Mouse (Mus musculus) liver, embryonic 14.5 days (tissue): Measurements from ENCODE around the gene Frmd4a.

Source experiments
- CTCF ChIP-seq: IDR thresholded peaks from 2 replicates; pipeline ENCODE4 v1.5.1; 2016; ENCODE audit warnings: antibody characterized with exemption, low read depth, control low read depth
- EP300 ChIP-seq: IDR thresholded peaks from 2 replicates; pipeline ENCODE4 v1.6.1; 2016; ENCODE audit warnings: antibody characterized with exemption, low read depth

DNA sequence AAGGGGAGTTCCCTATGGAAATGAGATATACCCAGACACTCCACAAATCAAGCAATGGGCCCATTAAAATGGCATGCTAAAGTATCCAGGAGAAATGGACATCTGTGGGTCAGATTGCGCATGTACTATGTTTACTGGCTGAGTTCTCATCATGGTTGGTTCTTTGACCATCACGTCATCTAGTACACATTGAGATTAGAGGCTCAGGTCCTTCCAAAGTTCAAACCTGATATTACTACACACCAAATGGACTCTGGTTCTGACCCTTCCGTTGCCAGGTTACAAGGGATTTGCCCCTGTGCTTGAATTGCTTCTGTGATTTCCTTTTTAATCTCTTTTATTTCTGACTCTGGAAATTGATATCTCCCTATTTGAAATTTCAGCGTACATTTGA lies 137.1 kb downstream of the Frmd4a start:
- TF ChIP-seq CTCF (no peak), EP300 (no peak)
